Mouse (Mus musculus): ENCODE data around the gene Cyp24a1. TPM values are rescaled to one million over a fixed set of nuclear protein-coding genes. Genes with fewer than 3 reads are reported as not detected.

Cyp24a1 gene
- polyA plus RNA-seq, 1 experiment from 2014 or later: 0.05 TPM

Other genes with a start within 250 kb of the Cyp24a1 start
- 15.4 and 16.9 TPM in 2 replicates for gene Bcas1, start 69.3 kb downstream of the Cyp24a1 start, polyA plus RNA-seq (2014; fragmentation: Nextera tagmentation; extraction: Ambion mirVana)
- gene Pfdn4, start 717 bp downstream of the Cyp24a1 start, polyA plus RNA-seq (2014; fragmentation: Nextera tagmentation; extraction: Ambion mirVana): 148 and 156 TPM in 2 replicates
- gene 4930470P17Rik, start 104.9 kb upstream of the Cyp24a1 start, polyA plus RNA-seq (2014; fragmentation: Nextera tagmentation; extraction: Ambion mirVana): 0.13 and 0.14 TPM in 2 replicates
- gene Dok5, start 234.7 kb upstream of the Cyp24a1 start, polyA plus RNA-seq (2014; fragmentation: Nextera tagmentation; extraction: Ambion mirVana): 59.1 and 60.3 TPM in 2 replicates

Measured in hindbrain, embryonic 14.5 days (tissue).